Mouse (Mus musculus): ENCODE results near the gene Mitf. TPM values are rescaled to one million over a fixed set of nuclear protein-coding genes. Genes with fewer than 3 reads are reported as not detected.

The Mitf gene
- total RNA-seq, 2 experiments from 2014 or later = 52.0 to 60.2 TPM

DNA sequence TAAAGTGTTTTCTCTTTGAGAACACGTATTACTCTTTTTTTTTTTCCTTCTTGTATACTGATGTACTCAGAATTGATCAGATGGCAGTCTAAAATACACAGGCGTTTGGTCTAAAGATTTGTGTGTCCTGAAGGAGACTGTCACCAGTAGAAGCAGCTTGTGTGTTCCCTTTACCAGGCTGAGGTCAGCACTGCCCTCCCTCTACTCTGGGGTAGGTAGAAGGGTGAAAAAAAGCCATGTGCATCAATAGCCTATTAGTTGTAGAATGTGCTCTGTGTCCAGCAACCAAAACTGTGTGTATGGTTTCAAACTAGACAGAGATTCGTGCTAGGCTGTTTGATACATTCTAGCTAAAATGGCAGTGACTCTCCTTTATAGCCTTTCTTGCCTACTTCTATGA, 122.2 kb downstream of the Mitf start:
- DNase-seq = no peak
- intact Hi-C loops (cut with DNase I) = loop anchor here (5.0 kb wide), 1 partner anchor 73 kb away; no protein-coding TSS in a partner anchor

DNA sequence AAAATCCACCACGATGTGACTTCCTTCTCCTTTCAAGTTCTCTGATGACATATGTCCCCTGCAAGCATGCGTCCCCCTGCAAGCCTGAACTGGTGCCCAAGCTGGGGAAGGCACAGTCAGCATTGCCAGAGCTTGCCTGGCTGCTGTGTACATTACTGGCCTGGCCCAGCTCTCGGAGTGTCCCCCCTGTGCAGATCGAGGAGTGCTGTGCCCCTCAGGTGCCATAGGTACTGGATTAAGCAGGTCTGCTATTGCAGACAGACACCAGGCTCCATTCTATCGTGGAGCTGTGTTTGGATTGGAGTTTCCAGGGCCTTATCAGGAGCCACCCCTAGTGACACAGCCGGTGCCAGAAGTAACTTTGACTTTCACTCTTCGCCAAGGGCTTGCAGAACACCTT, 122.6 kb downstream of the Mitf start:
- peak; percentile 33 to 56 for DNase-seq
- intact Hi-C loops (cut with DNase I) = loop anchor here (5.0 kb wide), 1 partner anchor 73 kb away; no protein-coding TSS in a partner anchor

DNA sequence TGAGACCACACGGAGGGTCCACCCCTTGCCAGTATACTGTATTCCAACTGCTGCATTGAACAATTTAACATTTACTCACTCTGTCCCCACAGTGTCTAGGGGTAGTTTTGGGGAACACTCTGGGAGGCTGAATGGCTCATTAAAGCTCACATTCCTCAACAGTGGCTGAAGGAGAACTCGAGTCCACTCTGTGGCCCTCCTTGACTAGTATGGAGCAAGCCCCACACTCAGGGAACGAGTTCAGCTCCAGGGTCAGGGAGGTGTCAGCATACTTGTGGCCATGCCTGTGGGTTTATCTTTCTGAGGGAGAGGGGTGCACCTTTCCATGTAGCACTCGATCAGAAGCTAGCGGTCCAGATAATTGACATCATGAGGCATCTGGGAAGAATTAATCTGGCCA, 130.3 kb downstream of the Mitf start:
- DNase-seq = no peak
- intact Hi-C loops (cut with DNase I) = loop anchor here (5.0 kb wide), 1 partner anchor 50 kb away; no protein-coding TSS in a partner anchor

DNA sequence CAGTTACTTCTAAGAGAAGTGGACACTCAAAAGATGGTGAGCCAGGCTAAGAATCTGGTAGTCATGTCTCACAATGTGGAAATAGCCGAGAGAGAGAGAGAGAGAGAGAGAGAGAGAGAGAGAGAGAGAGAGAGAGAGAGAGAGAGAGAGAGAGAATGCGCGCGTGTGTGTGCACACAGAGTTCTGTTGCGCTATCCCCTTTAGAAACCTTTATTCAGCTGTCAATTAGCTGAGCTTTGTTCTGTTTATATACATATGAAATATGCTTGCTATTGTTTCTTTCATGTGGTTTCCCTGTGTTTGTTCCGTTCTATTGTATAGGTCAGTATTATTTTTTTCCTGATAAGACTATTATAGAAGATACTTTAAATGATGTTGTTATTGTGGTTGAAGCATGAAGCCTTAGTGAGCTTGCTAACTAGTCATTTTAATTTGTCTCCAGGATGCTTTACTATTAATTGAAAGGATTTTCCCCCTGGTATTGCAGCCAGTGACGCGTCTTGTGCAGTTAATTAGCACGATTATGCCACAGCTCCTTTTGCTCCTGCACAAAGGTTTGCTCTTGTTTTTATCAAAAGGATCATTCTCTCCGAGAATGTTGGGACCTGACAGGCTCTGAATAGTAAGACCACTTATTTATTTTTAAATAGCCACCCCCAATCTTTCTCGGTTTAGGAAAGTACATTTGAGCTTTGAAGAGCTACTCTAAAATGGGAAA, 131.2 kb downstream of the Mitf start:
- intact Hi-C loops (cut with DNase I) = loop anchor here (5.0 kb wide), 1 partner anchor 49 kb away; no protein-coding TSS in a partner anchor

DNA sequence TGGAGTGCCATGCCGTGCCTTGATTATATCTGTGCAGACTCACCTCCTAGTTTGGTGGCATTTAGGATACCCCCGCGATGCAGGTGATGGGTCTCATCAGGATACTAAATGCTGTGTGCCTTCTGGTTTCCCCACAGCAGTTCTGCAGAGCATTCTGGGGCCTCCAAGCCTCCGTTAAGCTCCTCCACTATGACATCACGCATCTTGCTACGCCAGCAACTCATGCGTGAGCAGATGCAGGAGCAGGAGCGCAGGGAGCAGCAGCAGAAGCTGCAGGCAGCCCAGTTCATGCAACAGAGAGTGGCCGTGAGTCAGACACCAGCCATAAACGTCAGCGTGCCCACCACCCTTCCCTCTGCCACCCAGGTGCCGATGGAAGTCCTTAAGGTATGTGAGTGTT, 134.1 kb downstream of the Mitf start:
- no peak for DNase-seq
- intact Hi-C loops (cut with DNase I) = no loop called here

More for the DNA sequence above, 131.2 kb downstream of the Mitf start:
- DNase-seq = no peak

DNA sequence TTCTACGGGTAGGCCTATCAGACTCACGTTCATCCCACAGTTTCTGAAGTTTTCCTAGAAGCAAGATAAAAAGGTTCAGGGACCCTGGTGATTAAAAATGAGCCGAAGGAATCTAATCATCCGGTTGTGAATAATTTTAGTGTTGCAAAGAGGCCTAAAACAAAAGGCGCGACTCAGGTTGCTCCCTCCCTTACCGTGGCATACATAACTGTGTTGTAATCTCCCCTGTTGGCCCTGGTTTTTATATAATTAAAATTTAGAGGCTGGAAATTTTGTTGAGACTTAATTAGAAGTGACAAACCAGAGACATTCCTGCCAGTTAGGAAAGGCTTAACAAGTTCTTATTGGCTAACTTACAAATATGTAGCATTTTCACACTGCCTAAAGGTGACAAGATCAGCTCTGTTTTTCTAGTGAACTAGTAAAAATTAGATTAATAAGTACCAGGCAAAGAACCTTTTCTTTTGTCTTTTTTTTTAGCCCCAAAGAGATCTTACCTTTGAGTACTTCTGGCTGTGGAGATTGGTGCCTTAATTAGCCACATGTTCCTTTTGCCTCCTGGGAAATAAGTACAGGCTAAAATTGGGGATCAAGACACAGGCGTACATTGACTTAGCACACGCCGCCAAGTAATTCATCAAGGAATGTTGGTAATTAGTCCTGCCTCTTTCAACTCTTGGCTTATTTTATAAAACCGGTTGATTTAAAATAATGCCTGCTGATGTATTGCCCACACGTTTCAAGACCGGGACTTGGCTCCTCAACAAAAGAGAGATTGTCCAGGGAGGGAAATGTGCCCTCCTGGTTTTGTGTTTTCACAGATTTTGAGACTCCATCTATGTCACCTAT, 143.4 kb downstream of the Mitf start:
- intact Hi-C loops (cut with DNase I) = no loop called here
- no peak for DNase-seq

DNA sequence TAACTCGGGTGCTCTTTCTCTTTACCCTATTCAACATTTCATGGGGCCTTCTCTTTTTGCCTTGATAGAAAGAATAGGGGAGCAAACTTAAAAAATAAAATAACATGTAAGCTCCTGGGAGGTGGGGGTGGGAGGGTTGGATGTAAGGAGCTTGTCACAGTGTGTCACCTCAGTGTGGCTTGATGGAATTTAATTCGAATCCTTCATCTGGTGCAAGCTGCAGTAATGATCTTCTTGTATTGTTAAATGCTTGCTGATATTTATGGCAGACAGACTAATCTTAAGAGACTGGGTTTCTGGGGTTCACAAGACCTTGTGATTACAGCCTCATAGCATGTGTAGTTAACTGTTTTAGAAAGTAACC, 144.0 kb downstream of the Mitf start:
- DNase-seq = no peak
- intact Hi-C loops (cut with DNase I) = no loop called here

DNA sequence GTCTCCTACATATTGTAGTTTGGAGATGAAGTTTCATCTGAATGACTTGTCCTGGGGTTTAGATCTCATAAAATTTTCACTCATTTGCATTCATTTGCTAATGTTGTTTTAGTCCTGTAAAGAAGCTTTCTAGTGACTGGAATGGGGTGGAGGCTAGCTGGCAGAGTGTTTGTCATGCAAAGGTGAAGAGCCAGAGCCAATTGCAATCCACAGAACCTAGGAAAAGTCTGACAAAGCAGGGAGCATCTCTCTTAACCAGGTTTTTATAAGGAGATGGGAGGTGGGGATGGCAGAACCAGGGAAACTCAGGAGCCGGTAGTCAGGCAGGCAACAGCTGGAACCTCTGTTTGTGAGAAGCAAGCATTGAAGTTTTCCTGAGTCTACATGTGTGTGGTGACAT, 144.9 kb downstream of the Mitf start:
- intact Hi-C loops (cut with DNase I) = no loop called here

DNA sequence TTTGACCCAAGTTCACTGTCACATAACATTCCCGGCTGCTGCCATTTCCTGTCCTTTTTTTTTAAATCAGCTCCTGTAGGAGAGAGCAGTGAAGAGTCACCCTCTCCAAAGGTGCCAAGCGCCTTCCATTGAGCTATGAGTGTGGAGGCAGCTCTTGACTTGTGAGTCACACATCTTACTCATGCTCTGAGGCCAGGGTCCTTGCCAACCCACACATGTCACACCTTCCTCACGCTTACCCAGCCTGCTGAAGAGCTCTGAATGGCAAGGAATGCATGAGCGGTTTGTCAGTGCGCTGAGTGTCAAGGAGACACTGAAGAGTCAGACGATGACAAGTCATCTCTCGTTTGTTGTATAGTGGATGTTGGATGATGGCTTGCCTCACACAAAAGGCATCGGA, 146.0 kb downstream of the Mitf start:
- intact Hi-C loops (cut with DNase I) = no loop called here

More for the DNA sequence above, 144.9 kb downstream of the Mitf start:
- DNase-seq = no peak

DNA sequence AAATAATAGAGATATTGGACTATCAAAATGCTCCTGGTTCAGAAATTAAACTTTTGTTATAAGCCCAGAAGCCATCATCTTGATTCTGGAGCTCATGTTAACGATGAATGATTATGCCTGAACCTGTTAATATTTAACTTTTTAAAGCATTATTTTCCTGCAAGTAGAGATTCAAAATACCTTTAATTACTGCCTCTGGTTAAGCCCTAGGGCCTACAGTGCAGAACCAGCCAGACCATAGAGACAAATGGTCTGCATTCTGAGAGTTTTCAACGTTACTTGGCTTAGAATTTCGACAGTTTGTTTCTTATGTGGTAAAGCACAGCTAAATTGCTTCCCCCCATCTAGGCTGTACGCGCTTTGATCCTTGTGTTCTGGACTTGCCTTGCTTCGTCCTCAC, 149.3 kb downstream of the Mitf start:
- no peak for DNase-seq
- intact Hi-C loops (cut with DNase I) = no loop called here

More for the DNA sequence above, 146.0 kb downstream of the Mitf start:
- DNase-seq = no peak

DNA sequence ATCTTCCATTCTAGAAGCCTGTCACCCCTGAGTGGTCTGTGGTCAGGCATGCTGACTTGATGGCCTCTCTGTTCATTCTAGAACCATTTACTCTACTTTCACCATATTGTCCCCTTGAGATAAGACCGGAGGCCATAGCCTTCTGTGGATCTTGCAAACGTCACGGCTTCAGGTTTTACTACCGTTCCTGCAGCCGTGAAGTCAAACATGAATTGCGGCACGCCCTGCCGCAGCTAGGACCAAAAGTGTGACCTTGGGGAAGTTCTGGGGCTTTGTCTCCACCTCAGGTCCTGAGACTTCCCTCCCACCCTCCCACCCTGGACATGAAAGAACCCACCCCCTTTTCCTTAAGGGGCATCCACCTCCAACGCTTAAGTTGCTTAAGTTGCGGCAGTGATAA, 149.8 kb downstream of the Mitf start:
- intact Hi-C loops (cut with DNase I) = no loop called here
- no peak for DNase-seq

DNA sequence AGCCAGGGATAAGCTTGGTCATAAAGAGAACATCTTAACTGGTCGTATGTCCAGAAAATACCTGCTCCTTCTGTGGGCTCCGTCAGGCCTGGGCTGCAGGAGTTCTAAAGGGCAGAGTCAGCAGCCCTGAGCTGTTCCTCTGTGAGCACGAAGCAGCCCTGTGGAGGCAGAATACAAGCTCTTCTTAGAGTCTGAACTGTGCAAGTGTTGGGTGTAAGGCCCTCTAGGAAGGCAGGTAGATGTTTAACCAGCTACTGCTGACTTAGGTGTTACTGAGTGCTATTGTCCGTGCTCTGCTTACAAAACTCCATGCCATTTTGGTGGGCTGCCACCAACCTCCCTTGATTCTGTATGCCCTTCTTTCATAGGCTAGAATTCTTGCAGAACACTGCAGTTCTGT, 151.4 kb downstream of the Mitf start:
- intact Hi-C loops (cut with DNase I) = no loop called here
- no peak for DNase-seq

DNA sequence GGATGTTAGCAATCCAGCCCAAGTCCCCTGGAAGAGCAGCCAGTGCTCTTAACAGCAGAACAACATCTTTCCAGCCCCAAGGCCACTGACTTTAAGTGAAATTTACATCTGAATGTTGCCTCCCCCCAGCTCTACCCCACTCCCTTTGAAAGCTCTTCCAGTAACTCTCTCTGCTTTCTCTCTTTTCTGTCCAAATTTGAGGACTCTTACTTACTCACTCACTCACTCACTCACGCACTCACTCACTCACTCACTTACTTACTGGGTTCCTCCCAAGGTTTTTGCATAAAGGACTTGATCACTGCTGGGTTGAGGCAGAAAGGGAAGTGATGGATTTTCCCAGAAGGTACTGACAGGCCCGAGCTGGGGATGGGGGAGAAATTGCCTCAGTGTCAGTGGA, 154.9 kb downstream of the Mitf start:
- DNase-seq = no peak
- intact Hi-C loops (cut with DNase I) = no loop called here

DNA sequence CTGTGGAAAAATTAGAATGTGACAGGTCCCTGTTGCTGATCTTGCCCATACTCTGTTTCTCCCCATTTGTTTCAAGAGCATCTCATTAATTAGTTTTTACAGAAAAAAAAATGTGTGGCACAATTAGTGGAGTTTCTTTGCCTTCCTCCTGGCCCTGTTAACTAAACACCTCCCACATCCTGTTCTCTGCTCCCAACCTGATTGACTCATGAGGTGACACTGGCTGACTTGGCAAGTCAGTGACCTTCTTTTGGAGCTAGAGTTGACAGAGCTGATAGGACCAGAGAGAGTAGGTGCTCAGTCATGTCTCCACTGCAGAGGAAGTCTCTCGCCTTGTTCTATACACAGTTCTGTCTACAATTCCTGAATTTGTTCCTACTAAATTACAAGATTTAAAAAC, 155.5 kb downstream of the Mitf start:
- intact Hi-C loops (cut with DNase I) = no loop called here
- no peak for DNase-seq

DNA sequence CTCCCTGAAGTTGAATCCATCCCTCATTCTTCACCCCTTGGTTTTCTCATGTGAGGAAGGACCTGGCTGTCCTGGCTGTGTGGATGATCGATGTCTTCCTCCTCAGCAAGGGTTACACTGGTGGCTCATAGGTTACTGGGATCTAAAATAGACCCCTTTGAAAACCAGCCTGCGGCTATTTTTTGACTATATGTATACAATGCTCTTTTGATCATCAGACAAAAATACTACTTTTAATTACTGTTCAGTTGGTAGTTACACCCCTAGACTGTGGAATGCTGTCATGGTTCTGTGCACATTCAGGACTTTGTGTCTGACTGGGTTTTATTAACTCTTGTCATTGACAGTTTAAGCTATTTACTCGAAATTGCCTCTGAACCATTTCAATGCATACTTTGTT, 157.9 kb downstream of the Mitf start:
- DNase-seq = no peak
- intact Hi-C loops (cut with DNase I) = no loop called here

DNA sequence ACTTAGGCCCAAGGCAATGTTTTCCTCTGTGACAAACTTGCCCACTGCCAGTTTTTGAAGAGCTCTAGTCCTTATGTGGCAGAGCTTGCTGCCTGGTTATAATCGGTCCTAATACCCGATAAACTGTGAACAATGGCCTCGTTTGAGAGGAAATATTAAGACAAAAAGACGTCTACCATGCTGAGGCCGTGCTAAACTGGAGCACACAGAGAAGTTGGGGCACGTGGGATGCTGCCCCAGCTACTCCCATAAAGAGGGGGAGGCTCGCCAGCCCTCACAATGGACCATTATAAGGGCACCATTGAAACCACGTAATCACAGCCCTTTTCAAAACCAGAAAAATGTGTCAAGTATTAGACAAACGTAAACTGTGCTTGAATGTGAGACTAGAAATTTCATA, 174.8 kb downstream of the Mitf start:
- DNase-seq = no peak
- intact Hi-C loops (cut with DNase I) = no loop called here

DNA sequence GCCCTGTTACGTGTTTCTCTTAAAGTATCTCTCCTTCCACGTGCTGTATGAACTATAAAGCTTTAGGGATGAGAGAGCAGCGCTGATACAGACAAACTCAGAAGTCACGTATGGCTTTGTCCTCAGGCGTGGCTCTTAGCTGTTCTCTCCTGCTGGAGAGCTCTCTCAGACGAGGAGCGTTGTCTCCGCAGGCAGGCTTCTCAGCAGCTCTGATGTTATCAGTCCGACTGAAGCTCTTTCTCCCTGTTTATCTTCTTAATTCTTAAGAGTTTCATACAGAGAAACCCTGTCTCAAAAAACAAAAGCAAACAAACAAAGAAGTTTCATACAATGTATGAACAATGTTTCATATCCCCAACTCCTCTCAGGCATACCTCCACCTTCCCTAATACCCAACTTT, 178.8 kb downstream of the Mitf start:
- DNase-seq = no peak
- intact Hi-C loops (cut with DNase I) = loop anchor here (5.0 kb wide), 1 partner anchor 48 kb away; no protein-coding TSS in a partner anchor

DNA sequence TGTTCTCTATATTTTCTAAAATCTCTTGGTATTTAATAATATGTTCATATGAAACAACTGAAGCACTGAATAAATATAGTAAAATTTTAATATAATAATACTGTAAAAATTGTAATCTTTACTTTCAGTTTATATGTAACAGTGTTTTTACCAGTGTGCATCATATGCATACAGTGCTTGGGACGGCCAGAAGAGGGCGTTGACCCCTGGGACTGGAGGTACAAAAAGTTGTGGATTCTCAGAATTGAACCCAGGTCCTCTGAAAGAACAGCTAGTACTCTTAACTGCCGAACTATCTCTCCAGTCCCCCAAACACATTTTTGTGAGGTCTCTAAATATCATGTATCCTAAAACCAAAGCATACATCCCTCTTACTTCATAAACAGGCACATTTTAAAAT, 179.6 kb downstream of the Mitf start:
- no peak for DNase-seq
- intact Hi-C loops (cut with DNase I) = loop anchor here (5.0 kb wide), 1 partner anchor 49 kb away; no protein-coding TSS in a partner anchor

DNA sequence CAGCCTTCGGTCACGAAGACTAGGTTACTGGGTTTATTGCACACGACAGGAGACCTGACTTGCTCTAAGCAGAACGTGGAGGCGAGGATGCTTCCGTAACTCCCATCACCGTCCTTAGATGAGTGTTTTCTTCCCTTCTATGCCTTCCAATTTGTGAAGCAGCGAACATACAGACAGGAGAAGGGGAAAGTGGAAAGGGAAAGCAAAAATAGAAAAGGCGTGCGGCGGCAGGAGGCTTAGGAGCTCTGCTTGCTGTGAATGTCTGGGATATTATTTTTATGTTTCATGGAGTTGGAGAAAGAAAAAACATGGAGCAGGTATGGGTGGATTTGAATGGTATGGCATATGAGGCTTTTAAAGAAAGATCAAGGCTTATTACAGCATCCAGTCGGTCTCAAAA, 186.7 kb downstream of the Mitf start:
- intact Hi-C loops (cut with DNase I) = no loop called here
- DNase-seq = no peak

DNA sequence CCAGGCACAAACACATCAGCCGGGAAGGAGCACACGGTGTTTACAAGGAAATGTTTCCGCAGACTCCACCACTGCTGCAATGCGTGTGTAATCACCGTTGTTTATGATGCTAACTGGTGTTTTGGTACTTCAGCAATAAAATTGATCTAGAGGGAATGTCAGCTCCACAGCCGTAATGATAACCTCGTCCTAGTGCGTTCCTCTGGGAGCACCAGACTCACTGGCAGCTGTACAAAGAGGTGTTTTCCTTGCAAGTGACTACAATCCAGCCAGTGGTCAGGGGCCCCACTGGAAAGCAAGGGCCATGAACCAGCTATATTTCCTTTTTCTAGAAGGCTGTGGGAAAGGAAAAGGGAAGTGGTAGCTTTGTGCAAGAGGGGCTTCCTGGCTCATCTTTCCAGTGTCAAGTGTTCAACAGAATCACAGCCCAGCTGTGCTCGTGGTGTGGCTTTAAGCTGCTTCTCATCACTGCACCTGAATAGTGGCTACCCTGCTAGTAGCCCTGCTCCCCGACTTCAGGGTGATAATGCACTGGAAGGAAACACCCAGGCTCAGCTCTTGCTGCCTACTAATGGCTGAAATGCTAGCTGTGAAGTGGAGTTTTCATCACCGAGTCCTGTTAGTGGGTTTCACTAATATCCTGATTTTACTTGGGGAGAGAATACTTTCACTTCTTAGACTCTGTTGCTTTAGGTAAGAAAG, 188.9 kb downstream of the Mitf start:
- no peak for DNase-seq
- intact Hi-C loops (cut with DNase I) = no loop called here

DNA sequence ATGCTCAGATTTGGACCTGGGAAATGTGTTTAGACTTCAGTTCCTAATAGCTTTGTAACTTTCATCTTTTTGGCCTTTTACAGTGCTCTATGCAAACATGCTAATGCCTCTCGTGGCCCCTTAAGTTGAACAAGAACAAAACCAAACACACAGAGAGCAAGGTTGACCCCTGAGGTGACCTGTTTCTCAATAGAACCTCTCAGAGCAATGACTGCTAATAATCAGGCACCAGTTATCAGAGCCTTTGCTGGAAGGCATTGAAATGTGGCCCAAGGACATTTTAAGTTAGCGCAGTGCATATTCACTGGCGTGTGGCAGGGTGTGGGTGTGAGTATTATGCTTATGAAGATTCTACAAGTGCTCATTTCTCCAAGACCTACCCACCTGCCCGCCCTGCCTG, 194.7 kb downstream of the Mitf start:
- DNase-seq = no peak
- intact Hi-C loops (cut with DNase I) = loop anchor here (5.0 to 10.0 kb wide), 4 partner anchors 74 to 379 kb away; no protein-coding TSS in a partner anchor
